In genomic region chr4:84189315-84189714, GRCm38 (mm10) we compare ENCODE assay signal across 12 mouse cellular contexts.
"Had no signal": no experiment of that assay in that cellular context is flagged by ENCODE, and none has a peak within 500 bp of the region (broad histone marks: within the 10 kb centered on the region; RNA-seq: fewer than 3 reads in every experiment).

No protein-coding gene starts in this region.

- H3K9ac ChIP-seq: limb, embryonic 13.5 days; liver, embryonic 14.5 days; midbrain, embryonic 13.5 days; stomach, embryonic 15.5 days had no signal

- H3K4me1 ChIP-seq: midbrain, embryonic 13.5 days had no signal

- DNase-seq: kidney, postnatal 10 days; lung, adult 18-20 months; retina, postnatal 1 day; right cerebral cortex, postnatal 4 days; spleen, adult 18-20 months; thymus, adult 2 months; thymus, postnatal 25 days had no signal

- H3K9me3 ChIP-seq: limb, embryonic 13.5 days; midbrain, embryonic 13.5 days; stomach, embryonic 15.5 days had no signal

- H3K36me3 ChIP-seq: limb, embryonic 13.5 days; midbrain, embryonic 13.5 days; stomach, embryonic 15.5 days had no signal

- H3K27ac ChIP-seq: limb, embryonic 13.5 days; liver, embryonic 14.5 days; midbrain, embryonic 13.5 days; stomach, embryonic 15.5 days had no signal

- H3K4me3 ChIP-seq: limb, embryonic 13.5 days; midbrain, embryonic 13.5 days; stomach, embryonic 15.5 days had no signal

- H3K4me2 ChIP-seq: limb, embryonic 13.5 days; midbrain, embryonic 13.5 days; stomach, embryonic 15.5 days had no signal

- ATAC-seq: intestine, postnatal 0 days; midbrain, embryonic 13.5 days had no signal

- H3K27me3 ChIP-seq: limb, embryonic 13.5 days; stomach, embryonic 15.5 days had no signal
